ENCODE assay signal across 8 mouse cellular contexts in genomic region chr10:96646867-96647462, GRCm38 (mm10). TPM values are rescaled to one million over a fixed set of nuclear protein-coding genes. Genes with fewer than 3 reads are reported as not detected.
DNase-seq lines count a peak whose midpoint lies in the region; ATAC-seq lines count a peak whose summit lies in the region.

No protein-coding gene starts in this region.

- peaks cover 20% of the 10 kb centered on the region for H3K4me1 ChIP-seq in lung, embryonic 16.5 days (replicated peaks; ENCODE audit: control insufficient read depth, insufficient read depth, low read length)
- H3K4me1 ChIP-seq in liver, embryonic 13.5 days (replicated peaks): peaks cover 7% of the 10 kb centered on the region
- H3K4me1 ChIP-seq in stomach, embryonic 15.5 days: peaks cover 14% of the 10 kb centered on the region; the same call in 1 of the 2 replicates

- no peaks in the 10 kb centered on the region for H3K27me3 ChIP-seq in lung, embryonic 16.5 days (ENCODE audit: control insufficient read depth, insufficient read depth, low read depth, low read length)
- no peaks in the 10 kb centered on the region for H3K27me3 ChIP-seq in liver, embryonic 13.5 days
- H3K27me3 ChIP-seq in stomach, embryonic 15.5 days (replicated peaks): no peaks in the 10 kb centered on the region

- H3K4me2 ChIP-seq in lung, embryonic 16.5 days (ENCODE audit: low read depth, low read length): peak overlapping the region; percentile 43
- H3K4me2 ChIP-seq in liver, embryonic 13.5 days: peak overlapping the region; percentile 34
- peak overlapping the region; percentile 28; the same call in 1 of the 2 replicates for H3K4me2 ChIP-seq in stomach, embryonic 15.5 days

- peak overlapping the region; percentile 72; the same call in 1 of the 2 replicates for H3K27ac ChIP-seq in lung, embryonic 16.5 days (ENCODE audit: low read length)
- no peak overlapping the region for H3K27ac ChIP-seq in liver, embryonic 13.5 days
- H3K27ac ChIP-seq in stomach, embryonic 15.5 days: no peak overlapping the region

- no peaks in the 10 kb centered on the region for H3K36me3 ChIP-seq in lung, embryonic 16.5 days (ENCODE audit: control insufficient read depth, insufficient read depth, low read length)
- H3K36me3 ChIP-seq in liver, embryonic 13.5 days: no peaks in the 10 kb centered on the region
- H3K36me3 ChIP-seq in stomach, embryonic 15.5 days: no peaks in the 10 kb centered on the region

- WGBS in lung, embryonic 16.5 days: 47% methylated on average over 5 of the region's 5 CpGs
- 43% methylated on average over 5 of the region's 5 CpGs for WGBS in liver, embryonic 13.5 days (ENCODE audit: insufficient replicate concordance)
- WGBS in stomach, embryonic 15.5 days: 47% methylated on average over 5 of the region's 5 CpGs

- peak; percentile 2; the same call in 1 of the 2 replicates for ATAC-seq in lung, embryonic 16.5 days (ENCODE audit: low read depth)
- no peak for ATAC-seq in liver, embryonic 13.5 days (ENCODE audit: low read depth)
- no peak for ATAC-seq in stomach, embryonic 15.5 days (ENCODE audit: insufficient read depth, low FRiP score, low read depth)

- no peaks in the 10 kb centered on the region for H3K9me3 ChIP-seq in lung, embryonic 16.5 days (ENCODE audit: control insufficient read depth, low read length)
- no peaks in the 10 kb centered on the region for H3K9me3 ChIP-seq in liver, embryonic 13.5 days (replicated peaks)
- no peaks in the 10 kb centered on the region for H3K9me3 ChIP-seq in stomach, embryonic 15.5 days

- H3K4me3 ChIP-seq in lung, embryonic 16.5 days (ENCODE audit: low read length): 0 out of 2 replicates have a peak overlapping the region, but pooled peaks have one; percentile 3
- H3K4me3 ChIP-seq in liver, embryonic 13.5 days (replicated peaks): no peak overlapping the region
- H3K4me3 ChIP-seq in stomach, embryonic 15.5 days (replicated peaks): no peak overlapping the region

- peak; percentile 53 to 63 for DNase-seq in cerebellum, postnatal 14 days
- no peak for DNase-seq in cerebellum, postnatal 4 days (ENCODE audit: low spot score in 2 of 2)
- no peak for DNase-seq in lung, postnatal 36 days
- DNase-seq in liver, embryonic 13.5 days: no peak
- no peak for DNase-seq in frontal cortex, postnatal 14 days (ENCODE audit: low spot score in 2 of 2)
- no peak for DNase-seq in layer of hippocampus, adult 9-10 months (ENCODE audit: low spot score)

- H3K9ac ChIP-seq in lung, embryonic 16.5 days (ENCODE audit: low read length): peak overlapping the region; percentile 41; the same call in 1 of the 2 replicates
- H3K9ac ChIP-seq in liver, embryonic 13.5 days: no peak overlapping the region
- H3K9ac ChIP-seq in stomach, embryonic 15.5 days: no peak overlapping the region

RNA-seq across cellular contexts. Expression of gene Btg1, which starts 30.2 kb away (rescaled TPM):
- 58.6 and 62.4 TPM in 2 replicates for polyA plus RNA-seq in lung, embryonic 16.5 days (2015; fragmentation: Nextera tagmentation; extraction: Ambion mirVana)
- polyA plus RNA-seq in liver, embryonic 13.5 days (2015; fragmentation: Nextera tagmentation; extraction: Ambion mirVana): 6.2 TPM in 2 replicates
- 61.2 and 62.3 TPM in 2 replicates for polyA plus RNA-seq in stomach, embryonic 15.5 days (2015; fragmentation: Nextera tagmentation; extraction: Ambion mirVana)

Comparison
In these comparisons a context has a peak if more than half of its experiments do, and no peak if none do; other contexts are left out.
1. DNase-seq: peak in cerebellum, postnatal 14 days (2 of 2); none in cerebellum, postnatal 4 days (0 of 2), lung, postnatal 36 days (single experiment), liver, embryonic 13.5 days (single experiment), frontal cortex, postnatal 14 days (0 of 2) and layer of hippocampus, adult 9-10 months (single experiment).
2. Peak in every context shown above with its lines, with median percentiles within 50 percentile points of each other: H3K4me2 ChIP-seq.